Comparison of ENCODE assay signal across 8 mouse cellular contexts in the genomic region with DNA sequence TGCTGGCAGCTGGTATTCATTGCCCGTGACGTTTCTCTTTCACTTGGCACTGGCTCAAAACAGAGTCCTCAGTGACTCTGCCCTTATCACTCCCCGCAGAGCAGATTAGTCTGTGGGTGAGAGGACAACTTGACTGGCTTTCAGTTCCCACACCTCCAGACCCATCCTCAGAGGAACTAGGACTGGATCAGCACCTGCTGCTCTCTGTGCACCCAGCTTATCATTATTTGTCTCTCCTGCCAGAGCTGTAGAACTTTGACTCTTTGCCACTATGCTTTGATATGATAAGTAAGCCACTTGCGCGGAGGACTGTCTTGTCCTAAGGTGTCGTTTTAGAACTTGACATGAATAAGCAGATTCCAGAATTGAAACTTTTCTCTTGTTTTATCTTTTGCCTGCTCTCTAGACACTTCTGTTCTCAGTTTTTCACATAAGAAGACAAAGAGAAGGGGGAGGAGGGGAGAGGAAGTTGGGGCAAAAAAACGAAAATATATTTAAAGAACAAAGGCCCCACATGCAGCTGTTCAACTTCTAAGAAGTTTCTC. TPM values are rescaled to one million over a fixed set of nuclear protein-coding genes. Genes with fewer than 3 reads are reported as not detected.
DNase-seq lines count a peak whose midpoint lies in the region; ATAC-seq and TF ChIP-seq lines count a peak whose summit lies in the region.

No protein-coding gene starts in this region.

- H3K36me3 ChIP-seq in hindbrain, postnatal 0 days (ENCODE audit: insufficient read depth, low read length), result no peaks in the 10 kb centered on the region
- no peaks in the 10 kb centered on the region for H3K36me3 ChIP-seq in hindbrain, embryonic 16.5 days (ENCODE audit: control insufficient read depth, insufficient read depth, low read length)
- no peaks in the 10 kb centered on the region for H3K36me3 ChIP-seq in liver, adult 2 months (ENCODE audit: control insufficient read depth, insufficient read depth, low read length)
- no peaks in the 10 kb centered on the region for H3K36me3 ChIP-seq in small intestine, adult 2 months (ENCODE audit: control insufficient read depth, insufficient read depth, low read length)

- no peak for TF ChIP-seq CTCF in hindbrain, postnatal 0 days (IDR thresholded peaks at IDR 0.05; ENCODE audit: low read depth)
- TF ChIP-seq CTCF in liver, adult 2 months (IDR thresholded peaks at IDR 0.05; ENCODE audit: low read depth, low read length), result no peak
- no peak for TF ChIP-seq CTCF in small intestine, adult 2 months (IDR thresholded peaks at IDR 0.05; ENCODE audit: extremely low read depth, insufficient read length, insufficient replicate concordance, low read depth, low read length)
- TF ChIP-seq CTCF in left cerebral cortex, adult 2 months (IDR thresholded peaks at IDR 0.05), result no peak

- H3K4me2 ChIP-seq in hindbrain, postnatal 0 days (ENCODE audit: low read depth, low read length), result no peak overlapping the region
- no peak overlapping the region for H3K4me2 ChIP-seq in hindbrain, embryonic 16.5 days (ENCODE audit: low read length)

- no peaks in the 10 kb centered on the region for H3K79me2 ChIP-seq in liver, adult 2 months (ENCODE audit: control insufficient read depth, insufficient read depth, low read length)

- DNase-seq in hindbrain, postnatal 0 days (ENCODE audit: low spot score), result no peak
- DNase-seq in liver, adult 2 months (ENCODE audit: extremely low read depth, low read depth, low spot score), result peak; percentile 66
- no peak for DNase-seq in left cerebral cortex, adult 2 months (ENCODE audit: extremely low spot score in 1 of 2, low spot score in 2 of 2)
- no peak for DNase-seq in embryo, embryonic 10 days (ENCODE audit: low spot score)
- DNase-seq in layer of hippocampus, adult 9-11 months, result no peak

- 0 out of 2 replicates have a peak, but pooled peaks cover 5% of the 10 kb centered on the region for H3K4me1 ChIP-seq in hindbrain, postnatal 0 days (ENCODE audit: insufficient read depth, low read length)
- H3K4me1 ChIP-seq in hindbrain, embryonic 16.5 days (ENCODE audit: control insufficient read depth, insufficient read depth, low read depth, low read length), result no peaks in the 10 kb centered on the region
- H3K4me1 ChIP-seq in liver, adult 2 months (ENCODE audit: control insufficient read depth, insufficient read depth, low read length), result peaks cover 9% of the 10 kb centered on the region
- peaks cover 66% of the 10 kb centered on the region for H3K4me1 ChIP-seq in small intestine, adult 2 months (ENCODE audit: control insufficient read depth, insufficient read depth, insufficient read length, low read length)

- H3K27ac ChIP-seq in hindbrain, postnatal 0 days, result 0 out of 2 replicates have a peak overlapping the region, but pooled peaks have one; percentile 26
- H3K27ac ChIP-seq in hindbrain, embryonic 16.5 days (ENCODE audit: low read depth, low read length), result no peak overlapping the region
- no peak overlapping the region for H3K27ac ChIP-seq in liver, adult 2 months (replicated peaks; ENCODE audit: insufficient read depth, low read depth, low read length)
- peak overlapping the region; percentile 96 for H3K27ac ChIP-seq in small intestine, adult 2 months (ENCODE audit: insufficient read depth, low read depth, low read length)
- H3K27ac ChIP-seq in left cerebral cortex, adult 2 months, result no peak overlapping the region

- H3K27me3 ChIP-seq in hindbrain, postnatal 0 days (ENCODE audit: insufficient read depth, low read length), result no peaks in the 10 kb centered on the region
- no peaks in the 10 kb centered on the region for H3K27me3 ChIP-seq in hindbrain, embryonic 16.5 days (replicated peaks; ENCODE audit: control insufficient read depth, insufficient read depth, low read length)
- H3K27me3 ChIP-seq in liver, adult 2 months (ENCODE audit: control insufficient read depth, insufficient read depth, low read length), result no peaks in the 10 kb centered on the region
- H3K27me3 ChIP-seq in small intestine, adult 2 months (ENCODE audit: control insufficient read depth, insufficient read depth, low read length), result no peaks in the 10 kb centered on the region

- no peak overlapping the region for H3K9ac ChIP-seq in hindbrain, postnatal 0 days (replicated peaks; ENCODE audit: low read length)
- no peak overlapping the region for H3K9ac ChIP-seq in hindbrain, embryonic 16.5 days (ENCODE audit: low read depth, low read length)
- H3K9ac ChIP-seq in liver, adult 2 months (ENCODE audit: low read depth, low read length), result no peak overlapping the region

- ATAC-seq in hindbrain, postnatal 0 days, result no peak
- no peak for ATAC-seq in hindbrain, embryonic 16.5 days
- ATAC-seq in common myeloid progenitor, adult 5-6 weeks (replicated peaks; ENCODE audit: low read depth, poor library complexity, severe bottlenecking), result peak; percentile 71

- WGBS in hindbrain, postnatal 0 days, result 53% methylated on average over 7 of the region's 7 CpGs
- WGBS in hindbrain, embryonic 16.5 days, result 72% methylated on average over 7 of the region's 7 CpGs
- WGBS in liver, adult 2 months, result 7% methylated on average over 7 of the region's 7 CpGs
- 11% methylated on average over 7 of the region's 7 CpGs for WGBS in small intestine, adult 2 months

- H3K9me3 ChIP-seq in hindbrain, postnatal 0 days (ENCODE audit: low read length), result no peaks in the 10 kb centered on the region
- no peaks in the 10 kb centered on the region for H3K9me3 ChIP-seq in hindbrain, embryonic 16.5 days (ENCODE audit: control insufficient read depth, low read length)

- intact Hi-C loops in left cerebral cortex, adult 2 months (cut with DNase I), result no loop called here

- no peak for TF ChIP-seq POLR2A in liver, adult 2 months (IDR thresholded peaks at IDR 0.05; ENCODE audit: extremely low read depth, insufficient read depth, low read length)
- no peak for TF ChIP-seq POLR2A in small intestine, adult 2 months (IDR thresholded peaks at IDR 0.05; ENCODE audit: low read depth, low read length)

- no peak overlapping the region for H3K4me3 ChIP-seq in hindbrain, postnatal 0 days (ENCODE audit: low read length)
- H3K4me3 ChIP-seq in hindbrain, embryonic 16.5 days (ENCODE audit: low read length), result no peak overlapping the region
- H3K4me3 ChIP-seq in liver, adult 2 months (ENCODE audit: insufficient read depth, low read depth, low read length), result no peak overlapping the region
- H3K4me3 ChIP-seq in small intestine, adult 2 months (ENCODE audit: low read depth, low read length), result 0 out of 2 replicates have a peak overlapping the region, but pooled peaks have one; percentile 3
- H3K4me3 ChIP-seq in left cerebral cortex, adult 2 months, result no peak overlapping the region

RNA-seq across cellular contexts. Expression of a gene that starts 30.9 kb away (rescaled TPM):
- total RNA-seq in hindbrain, postnatal 0 days (2014; rRNA removed), result 79.9 and 97.5 TPM in 2 replicates
- 61.6 and 65.2 TPM in 2 replicates for polyA plus RNA-seq in hindbrain, postnatal 0 days (2015; fragmentation: Nextera tagmentation; extraction: Ambion mirVana)
- polyA plus RNA-seq in hindbrain, embryonic 16.5 days (2015; fragmentation: Nextera tagmentation; extraction: Ambion mirVana), result 49.6 and 49.8 TPM in 2 replicates
- total RNA-seq in common myeloid progenitor, adult 5-6 weeks (2017), result 33.9 and 37.5 TPM in 2 replicates
- total RNA-seq in liver, adult 2 months (2014; rRNA removed), result 49.7 and 53.1 TPM in 2 replicates
- polyA plus RNA-seq in liver, adult 2 months (2012; rRNA removed), result 48.2 and 57.7 TPM in 2 replicates
- polyA plus RNA-seq in small intestine, adult 2 months (2012; rRNA removed), result 71.5 and 86.2 TPM in 2 replicates
- total RNA-seq in left cerebral cortex, adult 2 months (2021), result 10 to 100 TPM; 76.4 to 77.0 TPM

Comparison
In these comparisons a context has a peak if more than half of its experiments do, and no peak if none do; other contexts are left out.
1. H3K27ac ChIP-seq: peak in hindbrain, postnatal 0 days (single experiment) and small intestine, adult 2 months (single experiment); none in hindbrain, embryonic 16.5 days (single experiment), liver, adult 2 months (single experiment) and left cerebral cortex, adult 2 months (single experiment).